Mouse (Mus musculus) midbrain, embryonic 14.5 days (tissue): ENCODE results near the gene Cox14. TPM values are rescaled to one million over a fixed set of nuclear protein-coding genes. Genes with fewer than 3 reads are reported as not detected.

Experiments
- ATAC-seq: fragments of 200-750 bp; cut with Nextera tagmentation; 2 replicates; pipeline ENCODE4 v1.8.0; 2017; ENCODE audit warnings: moderate number of reproducible peaks, moderate library complexity; ENCODE audit not compliant: low FRiP score, low TSS enrichment
- DNase-seq: peaks from one replicate; pipeline ENCODE4 v3.0.0-alpha.2; 2015
- H3K27ac ChIP-seq: fragments of 300-500 bp; sonication (generic); replicated peaks from 2 replicates; pipeline ENCODE4 v1.5.1; 2014; ENCODE audit warnings: mild to moderate bottlenecking, low read depth, low read length, moderate library complexity
- H3K27me3 ChIP-seq: fragments of 300-500 bp; sonication (generic); 2 replicates; pipeline ENCODE4 v1.6.1; 2014; ENCODE audit warnings: low read length, control low read depth, mixed read lengths; ENCODE audit not compliant: control insufficient read depth, insufficient read depth
- H3K36me3 ChIP-seq: fragments of 300-500 bp; sonication (generic); 2 replicates; pipeline ENCODE4 v1.6.1; 2014; ENCODE audit warnings: low read length, control low read depth; ENCODE audit not compliant: control insufficient read depth, insufficient read depth
- H3K4me1 ChIP-seq: fragments of 300-500 bp; sonication (generic); 2 replicates; pipeline ENCODE4 v1.6.1; 2014; ENCODE audit warnings: mild to moderate bottlenecking, antibody characterized with exemption, low read length, control low read depth; ENCODE audit not compliant: control insufficient read depth, insufficient read depth
- H3K4me2 ChIP-seq: fragments of 300-500 bp; sonication (generic); 2 replicates; pipeline ENCODE4 v1.6.1; 2014; ENCODE audit warnings: mild to moderate bottlenecking, low read length, moderate library complexity
- H3K4me3 ChIP-seq: fragments of 300-500 bp; sonication (generic); replicated peaks from 2 replicates; pipeline ENCODE4 v1.5.1; 2014; ENCODE audit warnings: low read depth, low read length
- H3K9ac ChIP-seq: fragments of 300-500 bp; sonication (generic); replicated peaks from 2 replicates; pipeline ENCODE4 v1.6.1; 2014; ENCODE audit warnings: mild to moderate bottlenecking, low read length, moderate library complexity
- H3K9me3 ChIP-seq: fragments of 300-500 bp; sonication (generic); 2 replicates; pipeline ENCODE4 v1.6.1; 2016; ENCODE audit warnings: low read length, control low read depth, mixed read lengths; ENCODE audit not compliant: control insufficient read depth
- WGBS: fragments of 180-500 bp; shearing (Covaris S2); extraction: QIAGEN DNeasy Blood & Tissue Kit; methylation state at CpG from one replicate; pipeline ENCODE4 v1.1.7; 2014; 5-methylcytosine and 5-hydroxymethylcytosine counted together
- polyA plus RNA-seq: library from polyadenylated mRNA; unstranded; fragments of >200 nt; fragmentation: Nextera tagmentation; extraction: Ambion mirVana; gene quantifications from 2 replicates; pipeline ENCODE4 v1.2.1, GENCODE M21; 2014

Cox14 gene
- polyA plus RNA-seq, 1 experiment from 2014 or later = 168 TPM

DNA sequence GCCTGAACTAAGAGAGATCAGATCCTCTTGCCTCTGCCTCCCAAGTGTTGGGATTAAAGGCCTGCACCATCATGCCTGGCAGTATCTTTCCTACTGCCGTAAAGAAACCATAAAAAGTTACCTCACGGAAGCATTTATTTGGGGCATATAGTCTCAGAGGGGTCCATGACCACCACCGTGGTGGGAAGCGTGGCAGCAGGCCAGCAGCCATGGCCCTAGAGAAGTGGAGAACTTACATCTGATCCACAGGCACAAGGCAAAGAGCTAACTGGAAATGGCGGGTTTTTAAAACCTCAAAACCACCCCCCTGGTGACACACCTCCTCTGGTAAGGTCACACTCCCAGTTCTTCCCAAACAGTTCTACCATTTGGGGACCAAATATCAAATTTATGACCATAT is 2.8 kb downstream of the Cox14 start:
- H3K27ac ChIP-seq = no peak overlapping the region
- H3K9me3 ChIP-seq = no peaks in the 10 kb centered on the region
- H3K27me3 ChIP-seq = no peaks in the 10 kb centered on the region
- peaks cover 31% of the 10 kb centered on the region for H3K36me3 ChIP-seq
- no peak overlapping the region for H3K9ac ChIP-seq
- ATAC-seq (no peak), DNase-seq (no peak)
- no peak overlapping the region for H3K4me3 ChIP-seq
- H3K4me1 ChIP-seq = peaks cover 20% of the 10 kb centered on the region
- no peak overlapping the region for H3K4me2 ChIP-seq
- 96% methylated on average over 5 of the region's 5 CpGs for WGBS

DNA sequence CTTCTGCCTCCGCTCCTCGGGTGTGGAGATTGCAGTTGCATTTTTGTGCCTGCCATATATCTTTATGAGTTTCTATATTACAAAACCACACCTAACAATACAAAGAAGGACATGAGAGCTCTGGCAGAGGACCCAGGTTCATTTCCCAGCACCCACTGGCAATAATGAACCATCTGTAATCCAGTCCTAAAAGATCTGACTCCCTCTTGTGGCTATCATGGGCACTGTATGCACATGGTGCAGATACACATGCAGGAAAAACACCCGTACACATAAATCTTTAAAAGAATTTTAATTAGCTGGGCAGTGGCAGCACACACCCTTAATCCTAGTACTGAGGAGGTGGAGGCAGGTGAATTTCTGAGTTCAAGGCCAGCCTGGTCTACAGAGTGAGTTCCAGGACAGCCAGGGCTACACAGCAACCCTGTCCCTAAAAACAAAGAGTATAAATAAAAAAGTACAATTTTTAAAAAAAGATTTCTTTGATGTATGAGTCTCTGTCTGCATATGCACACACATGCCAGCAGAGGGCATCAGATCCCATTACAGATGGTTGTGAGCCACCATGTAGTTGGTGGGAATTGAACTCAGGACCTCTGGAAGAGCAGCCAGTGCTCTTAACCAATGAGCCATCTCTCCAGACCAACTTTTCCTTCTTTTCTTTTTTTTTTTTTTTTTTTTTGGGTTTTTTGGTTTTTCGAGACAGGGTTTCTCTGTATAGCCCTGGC is 3.8 kb downstream of the Cox14 start:
- no peak for DNase-seq
- peaks cover 13% of the 10 kb centered on the region for H3K4me1 ChIP-seq
- H3K9ac ChIP-seq = no peak overlapping the region
- no peak overlapping the region for H3K4me2 ChIP-seq
- whole genome bisulfite sequencing = 92% methylated on average over 4 of the region's 4 CpGs
- no peak for ATAC-seq
- no peaks in the 10 kb centered on the region for H3K9me3 ChIP-seq
- H3K4me3 ChIP-seq = no peak overlapping the region
- no peaks in the 10 kb centered on the region for H3K27me3 ChIP-seq
- peaks cover 27% of the 10 kb centered on the region for H3K36me3 ChIP-seq
- H3K27ac ChIP-seq = no peak overlapping the region

GRCm38 (mm10) chr15:99731167-99731566 is 5.7 kb downstream of the Cox14 start:
- Histone ChIP-seq H3K27ac (no peak overlapping the region), H3K4me2 (no peak overlapping the region), H3K36me3 (peaks cover 44% of the 10 kb centered on the region), H3K4me1 (peaks cover 6% of the 10 kb centered on the region), H3K9ac (no peak overlapping the region), H3K4me3 (no peak overlapping the region), H3K9me3 (no peaks in the 10 kb centered on the region), H3K27me3 (no peaks in the 10 kb centered on the region)
- ATAC-seq = no peak
- no peak for DNase-seq
- WGBS = 98% methylated on average over 2 of the region's 2 CpGs

- H3K4me1 ChIP-seq = peaks cover under 1% of the 10 kb centered on the region
- 97% methylated on average over 3 of the region's 3 CpGs for WGBS
- no peak for DNase-seq
- no peak overlapping the region for H3K4me2 ChIP-seq
- peaks cover 50% of the 10 kb centered on the region for H3K36me3 ChIP-seq
- no peaks in the 10 kb centered on the region for H3K27me3 ChIP-seq
- no peaks in the 10 kb centered on the region for H3K9me3 ChIP-seq
- no peak overlapping the region for H3K4me3 ChIP-seq
- H3K9ac ChIP-seq = no peak overlapping the region
- no peak for ATAC-seq
- H3K27ac ChIP-seq = no peak overlapping the region
These were observed 6.3 kb downstream of the Cox14 start for GRCm38 (mm10) chr15:99731678-99732077.

GRCm38 (mm10) chr15:99733186-99733585 is 7.8 kb downstream of the Cox14 start:
- no peak overlapping the region for H3K4me3 ChIP-seq
- H3K27me3 ChIP-seq = no peaks in the 10 kb centered on the region
- H3K9ac ChIP-seq = no peak overlapping the region
- no peak for ATAC-seq
- H3K27ac ChIP-seq = no peak overlapping the region
- no peaks in the 10 kb centered on the region for H3K4me1 ChIP-seq
- no peak for DNase-seq
- no peaks in the 10 kb centered on the region for H3K9me3 ChIP-seq
- peaks cover 55% of the 10 kb centered on the region for H3K36me3 ChIP-seq
- over 99% methylated on average over 5 of the region's 5 CpGs for WGBS
- H3K4me2 ChIP-seq = no peak overlapping the region

DNA sequence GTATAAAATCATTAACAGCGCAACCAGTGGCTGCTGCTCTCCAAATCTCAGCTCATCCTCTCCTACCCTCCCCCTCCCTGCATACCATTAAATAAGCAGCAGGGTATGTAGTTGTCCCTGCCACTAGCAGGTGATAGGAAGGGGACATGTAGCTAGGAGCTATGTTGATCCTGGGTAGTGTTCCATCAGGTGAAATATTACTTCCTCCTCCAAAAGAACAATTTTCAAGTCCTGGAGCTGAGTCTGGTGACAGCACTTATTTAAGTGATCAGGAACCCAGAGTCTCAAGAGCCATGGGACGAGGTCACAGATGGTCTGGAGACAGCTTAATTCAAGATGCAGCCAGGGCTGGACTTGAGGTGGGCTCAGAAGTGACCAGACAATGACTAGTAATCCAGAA is 10.2 kb downstream of the Cox14 start:
- Histone ChIP-seq H3K27me3 (no peaks in the 10 kb centered on the region), H3K4me1 (no peaks in the 10 kb centered on the region), H3K27ac (no peak overlapping the region), H3K4me3 (no peak overlapping the region), H3K9me3 (no peaks in the 10 kb centered on the region), H3K9ac (no peak overlapping the region), H3K36me3 (peaks cover 67% of the 10 kb centered on the region), H3K4me2 (no peak overlapping the region)
- ATAC-seq (no peak), DNase-seq (no peak)
- WGBS = 95% methylated on average over 2 of the region's 2 CpGs

DNA sequence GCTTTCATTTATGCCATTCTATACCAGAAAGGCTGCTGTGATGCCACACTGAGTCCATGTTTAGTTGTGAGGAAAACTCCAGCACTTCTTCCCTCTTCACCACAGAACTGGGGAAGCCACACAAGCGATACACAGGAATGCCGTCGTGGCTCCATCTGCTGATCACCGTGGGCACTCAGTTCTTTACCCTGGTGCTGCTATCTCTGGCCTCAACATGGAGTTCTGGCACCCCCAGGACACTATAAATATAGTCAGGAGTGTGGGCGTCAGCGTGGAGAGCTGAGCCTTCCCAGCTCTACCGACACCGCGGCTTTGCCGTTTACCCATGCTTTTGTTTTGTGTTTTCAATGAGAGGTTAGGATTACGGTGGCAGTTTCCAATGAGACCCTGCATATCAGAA is 11.3 kb downstream of the Cox14 start:
- DNase-seq (no peak), ATAC-seq (no peak)
- Histone ChIP-seq H3K9me3 (no peaks in the 10 kb centered on the region), H3K36me3 (peaks cover 74% of the 10 kb centered on the region), H3K4me1 (no peaks in the 10 kb centered on the region), H3K27ac (no peak overlapping the region), H3K27me3 (no peaks in the 10 kb centered on the region), H3K9ac (no peak overlapping the region), H3K4me3 (no peak overlapping the region), H3K4me2 (no peak overlapping the region)
- 91% methylated on average over 11 of the region's 11 CpGs for WGBS

- Histone ChIP-seq H3K36me3 (peaks cover 74% of the 10 kb centered on the region), H3K4me1 (no peaks in the 10 kb centered on the region), H3K4me2 (no peak overlapping the region), H3K9me3 (no peaks in the 10 kb centered on the region), H3K4me3 (no peak overlapping the region), H3K27ac (no peak overlapping the region), H3K9ac (no peak overlapping the region), H3K27me3 (no peaks in the 10 kb centered on the region)
- DNase-seq (no peak), ATAC-seq (no peak)
- WGBS = 96% methylated on average over 4 of the region's 4 CpGs
These were observed 14.8 kb downstream of the Cox14 start for GRCm38 (mm10) chr15:99740229-99740628.

- Histone ChIP-seq H3K36me3 (peaks cover under 1% of the 10 kb centered on the region; the same call in 1 of the 2 replicates), H3K4me3 (no peak overlapping the region), H3K27ac (no peak overlapping the region), H3K9me3 (no peaks in the 10 kb centered on the region), H3K9ac (no peak overlapping the region), H3K4me2 (no peak overlapping the region), H3K4me1 (0 out of 2 replicates have a peak, but pooled peaks cover 4% of the 10 kb centered on the region), H3K27me3 (no peaks in the 10 kb centered on the region)
- ATAC-seq (no peak), DNase-seq (no peak)
- 83% methylated on average over 3 of the region's 3 CpGs for WGBS
These were observed 28.8 kb downstream of the Cox14 start for GRCm38 (mm10) chr15:99754204-99754603.
